Mouse (Mus musculus) liver, embryonic 15.5 days (tissue): ENCODE measurements around the gene Prkn. TPM values are rescaled to one million over a fixed set of nuclear protein-coding genes. Genes with fewer than 3 reads are reported as not detected.

ENCODE experiments used
- ATAC-seq: fragments of 200-750 bp; cut with Nextera tagmentation; 2 replicates; pipeline ENCODE4 v1.8.0; 2017; ENCODE audit warnings: moderate number of reproducible peaks, mild to moderate bottlenecking, moderate library complexity; ENCODE audit not compliant: insufficient read depth
- H3K27ac ChIP-seq: fragments of 300-500 bp; sonication (generic); replicated peaks from 2 replicates; pipeline ENCODE4 v1.5.1; 2015; ENCODE audit warnings: mild to moderate bottlenecking, inconsistent platforms
- H3K27me3 ChIP-seq: fragments of 300-500 bp; sonication (generic); 2 replicates; pipeline ENCODE4 v1.6.1; 2015; ENCODE audit warnings: mild to moderate bottlenecking, inconsistent platforms
- H3K36me3 ChIP-seq: fragments of 300-500 bp; sonication (generic); replicated peaks from 2 replicates; pipeline ENCODE4 v1.6.1; 2015; ENCODE audit warnings: moderate library complexity, mild to moderate bottlenecking, inconsistent platforms
- H3K4me1 ChIP-seq: fragments of 300-500 bp; sonication (generic); replicated peaks from 2 replicates; pipeline ENCODE4 v1.6.1; 2015; ENCODE audit warnings: inconsistent platforms
- H3K4me2 ChIP-seq: fragments of 300-500 bp; sonication (generic); 2 replicates; pipeline ENCODE4 v1.6.1; 2015; ENCODE audit warnings: moderate library complexity, mild to moderate bottlenecking, inconsistent platforms
- H3K4me3 ChIP-seq: fragments of 300-500 bp; sonication (generic); replicated peaks from 2 replicates; pipeline ENCODE4 v1.5.1; 2015; ENCODE audit warnings: mild to moderate bottlenecking, inconsistent platforms
- H3K9ac ChIP-seq: fragments of 300-500 bp; sonication (generic); 2 replicates; pipeline ENCODE4 v1.6.1; 2015; ENCODE audit warnings: moderate library complexity, mild to moderate bottlenecking, inconsistent platforms
- H3K9me3 ChIP-seq: fragments of 300-500 bp; sonication (generic); replicated peaks from 2 replicates; pipeline ENCODE4 v1.6.1; 2016; ENCODE audit warnings: inconsistent platforms
- WGBS: fragments of 180-500 bp; shearing (Covaris S2); methylation state at CpG from one replicate; pipeline ENCODE4 v1.1.7; 2015; ENCODE audit warnings: mixed read lengths; ENCODE audit not compliant: insufficient replicate concordance; 5-methylcytosine and 5-hydroxymethylcytosine counted together
- polyA plus RNA-seq: library from polyadenylated mRNA; unstranded; fragments of >200 nt; fragmentation: Nextera tagmentation; extraction: Ambion mirVana; gene quantifications from 2 replicates; pipeline ENCODE4 v1.2.1, GENCODE M21; 2015

The Prkn gene
- polyA plus RNA-seq, 1 experiment from 2014 or later = 0.38 TPM

DNA sequence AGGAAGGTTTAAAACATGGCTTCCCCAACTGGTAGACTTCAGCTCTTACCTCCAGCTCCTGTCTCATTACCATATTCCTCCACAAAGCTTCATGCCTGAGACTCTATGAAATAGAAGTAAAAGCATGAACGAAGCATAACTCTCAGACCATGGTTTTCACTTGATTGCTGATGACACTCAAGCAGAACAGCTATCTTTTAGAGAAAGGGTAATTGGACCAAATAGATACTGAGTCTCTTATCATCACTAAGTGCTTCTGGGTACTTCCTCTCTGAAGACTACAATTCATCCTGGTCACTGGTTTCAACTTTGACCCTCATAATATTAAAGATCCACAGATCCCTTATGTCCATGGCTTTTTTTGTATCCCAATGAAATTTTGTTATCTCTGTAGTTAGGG, 42.1 kb downstream of the Prkn start:
- Histone ChIP-seq H3K4me2 (no peak overlapping the region), H3K27ac (no peak overlapping the region), H3K9ac (no peak overlapping the region), H3K4me3 (no peak overlapping the region), H3K4me1 (no peaks in the 10 kb centered on the region), H3K9me3 (no peaks in the 10 kb centered on the region), H3K27me3 (no peaks in the 10 kb centered on the region), H3K36me3 (no peaks in the 10 kb centered on the region)
- ATAC-seq = no peak
- WGBS = 45% methylated on average over 1 of the region's 1 CpGs

DNA sequence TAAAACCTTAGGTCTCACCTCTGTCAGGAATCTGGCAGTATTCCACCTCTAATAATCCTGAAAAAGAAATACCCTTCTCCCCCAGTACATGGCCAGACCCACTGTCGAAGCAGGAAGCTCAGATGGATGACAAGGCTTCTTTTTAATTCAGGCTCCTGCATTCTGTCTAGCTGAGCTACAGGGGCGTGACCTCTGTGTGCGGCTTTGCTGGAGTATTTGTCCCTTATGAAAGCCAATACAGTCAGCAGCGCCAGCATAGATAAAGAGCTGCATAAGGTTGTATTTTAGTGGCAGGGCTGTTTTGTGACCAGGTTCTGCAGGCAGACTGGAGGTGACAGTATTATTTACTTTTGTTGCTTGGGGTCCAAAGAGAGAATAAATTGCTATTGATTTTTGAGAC, 47.7 kb downstream of the Prkn start:
- no peak overlapping the region for H3K27ac ChIP-seq
- 46% methylated on average over 4 of the region's 4 CpGs for WGBS
- no peak for ATAC-seq
- no peak overlapping the region for H3K9ac ChIP-seq
- H3K27me3 ChIP-seq = no peaks in the 10 kb centered on the region
- H3K9me3 ChIP-seq = no peaks in the 10 kb centered on the region
- no peaks in the 10 kb centered on the region for H3K4me1 ChIP-seq
- no peak overlapping the region for H3K4me2 ChIP-seq
- H3K36me3 ChIP-seq = no peaks in the 10 kb centered on the region
- no peak overlapping the region for H3K4me3 ChIP-seq

DNA sequence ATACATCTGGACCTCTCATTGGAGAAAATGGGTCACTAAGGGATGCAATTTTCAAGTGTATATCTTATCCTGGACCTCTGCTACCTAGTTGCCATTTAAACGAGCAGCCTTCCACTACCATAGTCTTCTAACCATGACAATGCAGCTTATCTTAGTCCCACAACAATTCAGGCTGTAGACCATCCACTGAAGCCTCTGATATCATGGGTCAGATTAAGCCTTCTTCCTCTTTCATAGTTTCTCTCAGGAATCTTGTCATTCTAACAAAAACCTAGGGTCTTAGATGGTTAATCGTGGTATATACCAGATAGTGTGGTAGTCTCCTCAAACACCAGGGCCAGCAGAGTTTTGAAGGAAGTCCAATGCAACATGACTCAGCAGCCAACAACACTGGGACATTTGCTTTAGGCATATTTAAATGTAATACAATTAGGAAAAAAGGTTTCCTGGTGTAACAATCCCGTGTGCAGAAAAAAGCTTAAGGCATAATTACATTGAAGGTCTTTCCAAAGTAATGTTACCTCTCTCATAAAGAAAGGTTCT, 61.6 kb downstream of the Prkn start:
- H3K4me1 ChIP-seq = no peaks in the 10 kb centered on the region
- no peak overlapping the region for H3K4me3 ChIP-seq
- no peak overlapping the region for H3K9ac ChIP-seq
- ATAC-seq = no peak
- H3K27ac ChIP-seq = no peak overlapping the region
- no peaks in the 10 kb centered on the region for H3K27me3 ChIP-seq
- H3K36me3 ChIP-seq = no peaks in the 10 kb centered on the region
- 26% methylated on average over 3 of the region's 3 CpGs for WGBS
- H3K9me3 ChIP-seq = no peaks in the 10 kb centered on the region
- H3K4me2 ChIP-seq = no peak overlapping the region

DNA sequence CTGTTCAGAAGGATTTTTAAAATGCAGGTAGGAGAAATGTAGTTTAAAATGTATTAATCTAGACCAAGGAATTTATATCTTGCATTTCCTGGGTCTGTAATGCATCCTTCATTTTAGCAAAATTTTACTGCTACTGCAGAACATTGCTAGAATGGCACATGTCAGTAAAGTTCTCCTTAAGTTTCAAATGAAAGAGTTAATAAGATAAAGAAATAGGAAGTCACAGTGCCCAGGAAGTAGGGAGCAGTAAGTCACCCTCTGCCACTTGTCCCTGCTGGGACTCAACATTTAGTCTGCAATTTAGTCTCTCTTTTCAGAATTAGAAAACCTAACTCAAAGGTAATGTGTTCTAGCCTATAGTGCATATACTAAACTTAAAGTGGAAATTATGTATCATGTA, 96.5 kb downstream of the Prkn start:
- Histone ChIP-seq H3K36me3 (no peaks in the 10 kb centered on the region), H3K9me3 (no peaks in the 10 kb centered on the region), H3K4me3 (no peak overlapping the region), H3K4me2 (no peak overlapping the region), H3K4me1 (no peaks in the 10 kb centered on the region), H3K27ac (no peak overlapping the region), H3K27me3 (no peaks in the 10 kb centered on the region), H3K9ac (no peak overlapping the region)
- no peak for ATAC-seq

DNA sequence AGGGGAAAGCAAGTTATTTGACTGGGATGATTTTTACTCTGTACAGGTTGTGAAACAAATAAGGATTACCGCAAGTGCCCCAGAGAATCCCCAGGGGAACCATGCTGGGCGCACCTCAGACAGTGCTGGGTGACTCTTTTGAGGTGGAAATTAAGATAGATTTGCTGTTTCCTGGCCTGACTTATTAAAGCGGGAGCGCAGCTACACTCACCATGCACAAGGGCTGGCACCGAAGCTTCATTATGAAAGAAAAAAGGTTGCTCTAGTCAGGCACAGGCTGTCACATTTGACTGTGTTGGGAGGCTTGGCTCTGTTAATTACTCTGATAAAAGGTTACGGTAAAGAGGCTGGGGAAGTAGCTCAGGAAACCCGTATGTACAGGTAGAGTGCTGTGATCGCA, 97.7 kb downstream of the Prkn start:
- WGBS = 47% methylated on average over 8 of the region's 8 CpGs

DNA sequence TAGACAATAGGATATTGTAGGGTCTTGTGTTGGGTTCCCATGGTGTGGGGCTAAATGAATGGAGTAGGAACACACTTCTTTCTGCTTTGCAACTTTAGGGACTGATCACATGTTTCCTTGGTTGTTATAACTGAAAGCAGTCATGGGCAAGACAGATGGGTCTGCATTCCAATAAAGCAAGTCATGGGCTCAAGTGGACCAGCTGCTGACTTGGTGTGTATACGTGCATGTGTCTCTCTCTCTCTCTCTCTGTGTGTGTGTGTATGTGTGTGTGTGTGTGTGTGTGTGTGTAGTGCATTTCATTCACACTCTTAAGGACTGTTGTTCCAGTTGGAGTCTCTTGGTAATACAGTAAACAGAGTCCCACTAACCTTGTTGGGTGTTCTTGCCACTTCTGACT, 98.6 kb downstream of the Prkn start:
- H3K4me2 ChIP-seq = no peak overlapping the region
- WGBS = 35% methylated on average over 1 of the region's 1 CpGs
- no peak overlapping the region for H3K4me3 ChIP-seq
- no peaks in the 10 kb centered on the region for H3K27me3 ChIP-seq
- H3K9ac ChIP-seq = no peak overlapping the region
- H3K4me1 ChIP-seq = no peaks in the 10 kb centered on the region
- no peaks in the 10 kb centered on the region for H3K9me3 ChIP-seq
- no peak for ATAC-seq
- no peaks in the 10 kb centered on the region for H3K36me3 ChIP-seq
- no peak overlapping the region for H3K27ac ChIP-seq

More for the DNA sequence above, 97.7 kb downstream of the Prkn start:
- Histone ChIP-seq H3K27ac (no peak overlapping the region), H3K27me3 (no peaks in the 10 kb centered on the region), H3K36me3 (no peaks in the 10 kb centered on the region), H3K9ac (no peak overlapping the region), H3K4me1 (no peaks in the 10 kb centered on the region), H3K4me2 (no peak overlapping the region), H3K4me3 (no peak overlapping the region), H3K9me3 (no peaks in the 10 kb centered on the region)
- ATAC-seq = no peak

DNA sequence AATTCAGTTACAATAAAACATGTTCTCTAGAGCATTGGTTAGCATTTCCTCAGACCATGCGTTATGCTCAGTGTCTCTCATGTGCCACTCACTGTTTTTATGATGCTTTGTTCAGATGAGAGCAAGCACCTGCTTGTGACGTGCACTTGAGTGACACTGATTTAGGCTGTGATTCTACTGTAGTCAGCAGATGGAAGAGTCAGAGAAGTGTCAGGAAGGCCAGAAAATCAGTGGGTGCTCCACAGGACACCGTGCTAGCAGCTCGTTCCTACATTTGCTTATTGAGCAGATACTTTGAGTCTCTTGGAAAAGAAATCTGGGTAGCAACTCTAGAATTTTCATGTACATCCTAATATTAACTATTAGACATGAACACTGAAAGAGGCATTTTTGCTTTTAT, 106.4 kb downstream of the Prkn start:
- H3K9me3 ChIP-seq = no peaks in the 10 kb centered on the region
- H3K9ac ChIP-seq = no peak overlapping the region
- H3K4me3 ChIP-seq = no peak overlapping the region
- H3K27ac ChIP-seq = no peak overlapping the region
- no peaks in the 10 kb centered on the region for H3K36me3 ChIP-seq
- ATAC-seq = no peak
- H3K27me3 ChIP-seq = no peaks in the 10 kb centered on the region
- no peak overlapping the region for H3K4me2 ChIP-seq
- 53% methylated on average over 4 of the region's 4 CpGs for WGBS
- no peaks in the 10 kb centered on the region for H3K4me1 ChIP-seq

DNA sequence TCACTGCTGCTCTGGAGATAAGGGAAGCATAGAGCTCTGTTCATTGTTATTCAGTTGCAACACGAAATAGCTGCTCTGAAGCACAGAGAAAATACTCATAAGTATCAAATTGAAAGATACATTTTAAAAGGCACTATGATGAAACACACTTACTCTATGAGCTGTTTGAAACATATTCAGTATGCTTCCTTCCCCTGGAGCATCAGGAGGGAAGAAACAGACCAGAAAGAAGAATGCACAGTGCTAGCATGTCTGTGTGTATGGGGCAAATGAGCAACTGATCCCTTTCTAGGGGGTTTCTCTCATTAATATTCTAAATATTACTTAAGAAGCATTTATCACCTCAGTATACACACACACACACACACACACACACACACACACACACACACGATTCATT, 107.4 kb downstream of the Prkn start:
- no peak for ATAC-seq
- Histone ChIP-seq H3K4me1 (no peaks in the 10 kb centered on the region), H3K4me3 (no peak overlapping the region), H3K9ac (no peak overlapping the region), H3K36me3 (no peaks in the 10 kb centered on the region), H3K4me2 (no peak overlapping the region), H3K27ac (no peak overlapping the region), H3K27me3 (no peaks in the 10 kb centered on the region), H3K9me3 (no peaks in the 10 kb centered on the region)
- 52% methylated on average over 2 of the region's 2 CpGs for WGBS

DNA sequence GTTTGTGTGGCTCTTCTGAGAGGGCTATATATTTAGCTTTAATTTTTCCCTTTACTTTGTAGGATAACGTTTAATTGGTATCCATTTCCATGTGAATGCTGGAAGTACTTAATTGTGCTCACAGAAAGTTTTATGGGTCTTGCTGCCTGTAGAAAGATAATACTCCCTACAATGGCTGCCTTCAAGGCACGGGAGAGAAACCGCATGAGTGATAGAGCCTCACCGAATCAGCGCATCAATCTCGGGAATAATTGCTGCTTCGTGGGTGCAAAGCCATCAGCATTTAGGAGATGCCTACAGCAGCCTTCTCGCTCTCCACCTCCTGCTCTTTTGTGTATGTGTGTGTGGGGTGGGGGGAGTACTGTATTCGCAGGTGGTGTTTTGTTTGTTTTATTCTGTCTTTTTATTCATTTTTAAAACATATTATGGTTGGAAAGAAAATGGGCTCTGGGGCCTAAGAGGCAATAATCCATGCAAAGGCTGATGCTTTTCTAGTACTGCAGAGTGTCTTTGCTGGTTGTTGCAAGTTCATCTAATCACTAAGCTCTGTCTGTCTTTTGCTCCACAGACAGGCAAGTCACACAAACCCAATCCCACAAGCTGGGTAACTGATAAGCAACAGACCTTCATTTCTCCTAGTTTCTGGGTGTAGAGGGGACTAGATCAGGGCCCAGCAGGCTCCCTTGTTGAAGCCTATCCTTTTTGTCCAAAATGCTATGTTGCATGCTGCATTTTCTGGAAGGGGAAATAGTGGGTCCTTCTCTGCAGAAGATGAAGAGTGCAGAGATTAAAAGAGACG, 119.1 kb downstream of the Prkn start:
- no peak overlapping the region for H3K4me3 ChIP-seq
- H3K27me3 ChIP-seq = no peaks in the 10 kb centered on the region
- ATAC-seq = no peak
- H3K9me3 ChIP-seq = no peaks in the 10 kb centered on the region
- no peak overlapping the region for H3K9ac ChIP-seq
- H3K4me1 ChIP-seq = no peaks in the 10 kb centered on the region
- H3K4me2 ChIP-seq = no peak overlapping the region
- H3K36me3 ChIP-seq = no peaks in the 10 kb centered on the region
- H3K27ac ChIP-seq = no peak overlapping the region
- WGBS = 57% methylated on average over 10 of the region's 10 CpGs

DNA sequence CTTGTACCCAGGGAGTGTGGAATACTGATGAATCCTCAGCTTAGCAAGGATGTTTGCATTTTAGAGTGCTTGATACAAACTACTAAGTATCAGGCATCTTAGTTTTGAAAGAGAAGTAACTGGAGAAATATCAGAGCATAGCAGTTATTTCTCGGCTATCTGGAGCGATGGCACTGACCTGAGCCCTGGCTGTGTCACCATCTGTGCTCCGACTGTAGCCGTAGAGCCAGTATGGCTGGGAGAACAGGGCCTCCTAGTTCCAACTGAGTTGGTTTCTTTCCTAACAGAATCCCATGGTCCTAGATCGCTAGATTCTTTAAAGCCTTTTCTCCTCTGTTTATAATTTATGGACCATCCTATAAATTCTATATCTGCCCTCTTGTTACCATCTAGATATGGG, 122.0 kb downstream of the Prkn start:
- no peak for ATAC-seq
- Histone ChIP-seq H3K27ac (no peak overlapping the region), H3K9ac (no peak overlapping the region), H3K36me3 (no peaks in the 10 kb centered on the region), H3K4me1 (no peaks in the 10 kb centered on the region), H3K4me3 (no peak overlapping the region), H3K9me3 (no peaks in the 10 kb centered on the region), H3K27me3 (no peaks in the 10 kb centered on the region), H3K4me2 (no peak overlapping the region)
- 70% methylated on average over 5 of the region's 5 CpGs for WGBS

DNA sequence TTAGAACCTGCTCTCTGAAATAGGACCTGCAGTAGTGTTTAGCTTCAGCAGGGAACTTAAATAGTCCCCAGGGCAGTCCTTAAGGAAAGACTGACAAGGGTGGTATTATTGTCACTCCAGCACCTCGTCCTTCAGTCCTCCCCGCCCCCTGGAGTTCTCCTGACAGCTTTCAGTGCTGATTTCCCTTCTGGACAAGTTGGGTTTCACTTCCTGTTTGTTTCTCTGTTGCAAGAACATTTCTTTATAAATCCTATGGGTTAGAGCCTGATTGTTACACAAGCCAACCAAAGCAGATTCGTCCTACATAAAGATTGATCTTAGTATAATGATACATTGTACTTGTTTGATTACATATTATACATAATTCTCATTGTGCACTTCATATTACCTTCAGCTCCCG, 142.0 kb downstream of the Prkn start:
- no peaks in the 10 kb centered on the region for H3K4me1 ChIP-seq
- no peak for ATAC-seq
- no peaks in the 10 kb centered on the region for H3K9me3 ChIP-seq
- no peak overlapping the region for H3K9ac ChIP-seq
- H3K4me3 ChIP-seq = no peak overlapping the region
- no peak overlapping the region for H3K27ac ChIP-seq
- 43% methylated on average over 4 of the region's 4 CpGs for WGBS
- no peak overlapping the region for H3K4me2 ChIP-seq
- no peaks in the 10 kb centered on the region for H3K27me3 ChIP-seq
- no peaks in the 10 kb centered on the region for H3K36me3 ChIP-seq

DNA sequence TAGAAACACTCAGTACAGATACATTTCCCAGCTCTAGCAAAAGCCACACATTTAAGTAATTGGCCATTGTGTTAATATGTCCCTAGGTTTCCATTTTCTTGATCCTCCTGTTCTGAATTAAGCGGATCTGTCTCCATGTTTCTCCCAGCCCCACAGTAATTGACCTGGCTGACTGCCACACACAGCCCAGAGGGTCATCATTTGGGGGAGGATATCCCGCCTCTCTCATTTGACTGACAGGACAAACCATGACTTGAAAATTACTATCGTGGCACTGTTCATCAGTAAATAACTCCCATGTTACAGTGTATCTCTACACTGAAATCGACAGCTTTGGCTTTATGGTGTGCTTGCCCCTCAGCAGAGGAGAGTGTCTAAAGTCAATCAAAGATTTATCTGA, 146.9 kb downstream of the Prkn start:
- Histone ChIP-seq H3K36me3 (no peaks in the 10 kb centered on the region), H3K4me3 (no peak overlapping the region), H3K9me3 (no peaks in the 10 kb centered on the region), H3K4me2 (no peak overlapping the region), H3K27me3 (no peaks in the 10 kb centered on the region), H3K27ac (no peak overlapping the region), H3K9ac (no peak overlapping the region), H3K4me1 (no peaks in the 10 kb centered on the region)
- ATAC-seq = no peak
- WGBS = 68% methylated on average over 4 of the region's 4 CpGs
